Mouse (Mus musculus): Measurements from ENCODE around the gene Pla2g2f.

Gene Pla2g2f

DNA sequence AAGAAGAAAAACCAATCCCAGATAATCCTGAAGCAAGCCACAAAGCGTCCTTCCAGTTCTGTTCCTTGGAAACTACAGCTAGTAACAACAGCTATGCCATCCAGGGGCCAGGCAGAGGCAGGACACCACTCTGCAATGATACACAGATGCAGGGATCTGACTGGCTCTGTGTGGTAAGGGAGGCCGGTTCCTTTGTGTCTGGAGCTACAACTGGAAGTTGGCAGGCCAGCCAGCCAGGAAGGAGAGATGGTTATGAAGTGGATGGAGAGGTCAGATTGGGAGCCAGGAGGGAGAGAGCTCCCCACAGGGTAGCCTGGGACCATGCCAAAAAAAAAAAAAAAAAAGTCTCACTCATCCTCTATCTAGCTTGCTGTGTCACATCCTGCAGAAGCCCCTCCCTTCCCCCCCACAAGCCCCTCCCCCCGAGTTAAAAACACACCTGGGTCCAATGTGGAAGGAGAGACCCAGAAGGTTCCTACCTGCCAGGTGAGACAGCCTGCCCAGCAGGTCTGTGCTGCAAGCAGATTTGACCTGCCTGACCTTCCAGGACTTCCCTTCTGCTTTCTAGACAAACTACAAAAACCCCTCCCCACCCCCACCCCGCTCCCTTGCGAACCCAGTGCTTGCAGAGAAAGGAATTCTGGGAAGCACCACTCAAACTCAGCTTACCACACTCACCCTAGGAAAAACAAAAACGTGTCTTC, 39.2 kb upstream of the Pla2g2f start:
- Histone ChIP-seq H3K27me3 (ENCODE audit: insufficient read depth, low read length) (no peaks in the 10 kb centered on the region), H3K9me3 (ENCODE audit: low read length) (peaks cover 22% of the 10 kb centered on the region), H3K36me3 (ENCODE audit: insufficient read depth, low read length) (peaks cover under 1% of the 10 kb centered on the region; the same call in 1 of the 2 replicates), H3K4me3 (replicated peaks; ENCODE audit: low read length) (no peak overlapping the region), H3K4me1 (replicated peaks; ENCODE audit: low read depth, low read length) (peaks cover 74% of the 10 kb centered on the region)
- TF ChIP-seq CTCF (conservative IDR thresholded peaks at IDR 0.05; ENCODE audit: low read length) (no peak), NANOG (IDR thresholded peaks at IDR 0.05; ENCODE audit: borderline replicate concordance, low read length) (no peak), POU5F1 (IDR thresholded peaks at IDR 0.05; ENCODE audit: borderline replicate concordance, low read length) (no peak)

DNA sequence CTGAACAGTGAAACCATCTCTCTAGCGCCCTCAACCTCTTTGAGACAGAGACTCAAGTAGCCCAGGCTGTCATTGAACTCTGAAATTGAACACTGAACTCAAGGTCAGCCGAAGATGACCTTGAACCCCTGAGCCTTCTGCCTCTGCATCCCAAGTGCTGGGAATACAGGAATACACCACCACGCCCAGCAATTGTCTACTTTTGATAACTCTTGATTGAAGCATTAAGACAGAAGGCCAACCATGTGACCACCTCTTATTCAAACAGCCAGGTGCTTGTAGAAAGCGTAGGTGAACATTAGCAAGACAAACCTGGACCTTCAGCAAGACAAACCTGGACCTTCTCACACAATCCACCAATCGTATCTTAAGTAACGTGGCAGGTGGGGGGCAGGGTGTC, 36.9 kb upstream of the Pla2g2f start:
- H3K4me3 ChIP-seq (replicated peaks; ENCODE audit: low read length) = no peak overlapping the region
- H3K4me1 ChIP-seq (replicated peaks; ENCODE audit: low read depth, low read length) = peaks cover 63% of the 10 kb centered on the region
- peaks cover 22% of the 10 kb centered on the region for H3K9me3 ChIP-seq (ENCODE audit: low read length)
- H3K36me3 ChIP-seq (ENCODE audit: insufficient read depth, low read length) = no peaks in the 10 kb centered on the region
- no peak for TF ChIP-seq POU5F1 (IDR thresholded peaks at IDR 0.05; ENCODE audit: borderline replicate concordance, low read length)
- peak; percentile 94 for TF ChIP-seq NANOG (IDR thresholded peaks at IDR 0.05; ENCODE audit: borderline replicate concordance, low read length)
- H3K27me3 ChIP-seq (ENCODE audit: insufficient read depth, low read length) = 0 out of 2 replicates have a peak, but pooled peaks cover 3% of the 10 kb centered on the region

DNA sequence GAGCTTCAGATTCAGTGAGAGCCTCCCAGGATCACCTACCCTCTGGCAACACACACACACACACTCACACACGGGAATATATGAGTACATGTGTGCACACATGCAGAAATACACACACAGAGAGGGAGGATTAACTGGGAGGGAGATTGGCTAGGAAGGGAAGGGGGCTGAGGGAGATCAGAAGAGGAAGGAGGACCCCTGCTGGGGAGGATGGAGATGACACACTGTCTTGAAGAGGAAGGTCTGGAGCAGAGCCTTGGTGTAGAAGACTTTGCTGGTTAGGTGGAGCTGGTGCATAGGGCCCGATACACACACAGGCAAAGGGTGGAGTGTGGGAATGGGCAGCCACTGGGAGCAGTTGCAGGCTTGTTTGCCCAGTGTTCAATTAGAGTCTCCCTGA, 35.9 kb upstream of the Pla2g2f start:
- no peak; the same call in 1 of the 2 replicates for TF ChIP-seq CTCF (conservative IDR thresholded peaks at IDR 0.05; ENCODE audit: low read length)
- no peak for TF ChIP-seq POU5F1 (IDR thresholded peaks at IDR 0.05; ENCODE audit: borderline replicate concordance, low read length)
- no peak for TF ChIP-seq NANOG (IDR thresholded peaks at IDR 0.05; ENCODE audit: borderline replicate concordance, low read length)
- peaks cover 5% of the 10 kb centered on the region; the same call in 1 of the 2 replicates for H3K27me3 ChIP-seq (ENCODE audit: insufficient read depth, low read length)
- peaks cover 22% of the 10 kb centered on the region for H3K9me3 ChIP-seq (ENCODE audit: low read length)
- no peaks in the 10 kb centered on the region for H3K36me3 ChIP-seq (ENCODE audit: insufficient read depth, low read length)
- peaks cover 59% of the 10 kb centered on the region for H3K4me1 ChIP-seq (replicated peaks; ENCODE audit: low read depth, low read length)
- no peak overlapping the region for H3K4me3 ChIP-seq (replicated peaks; ENCODE audit: low read length)

DNA sequence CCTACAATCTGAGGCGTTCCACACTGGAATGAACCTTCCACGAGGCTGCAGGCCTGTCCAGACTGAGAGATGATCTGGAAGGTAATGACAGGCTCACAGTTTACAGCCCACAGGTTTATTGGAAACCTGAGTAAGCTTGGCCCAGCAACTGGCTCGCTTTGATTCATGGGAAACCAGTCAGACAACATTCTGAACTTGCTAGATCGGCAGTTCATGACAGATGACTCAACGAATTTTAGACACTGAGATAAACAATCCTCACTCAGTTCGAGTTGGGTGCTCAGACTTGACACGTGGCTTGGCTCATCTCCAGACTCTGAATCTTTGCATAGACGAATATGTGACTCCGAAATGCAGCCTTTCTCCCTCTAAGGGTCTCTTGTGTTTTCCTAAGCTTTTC, 35.2 kb upstream of the Pla2g2f start:
- H3K4me1 ChIP-seq (replicated peaks; ENCODE audit: low read depth, low read length) = peaks cover 53% of the 10 kb centered on the region
- peaks cover 22% of the 10 kb centered on the region for H3K9me3 ChIP-seq (ENCODE audit: low read length)
- TF ChIP-seq POU5F1 (IDR thresholded peaks at IDR 0.05; ENCODE audit: borderline replicate concordance, low read length) = no peak
- no peak for TF ChIP-seq CTCF (conservative IDR thresholded peaks at IDR 0.05; ENCODE audit: low read length)
- TF ChIP-seq NANOG (IDR thresholded peaks at IDR 0.05; ENCODE audit: borderline replicate concordance, low read length) = no peak
- peaks cover 11% of the 10 kb centered on the region; the same call in 1 of the 2 replicates for H3K27me3 ChIP-seq (ENCODE audit: insufficient read depth, low read length)
- H3K4me3 ChIP-seq (replicated peaks; ENCODE audit: low read length) = no peak overlapping the region
- no peaks in the 10 kb centered on the region for H3K36me3 ChIP-seq (ENCODE audit: insufficient read depth, low read length)

DNA sequence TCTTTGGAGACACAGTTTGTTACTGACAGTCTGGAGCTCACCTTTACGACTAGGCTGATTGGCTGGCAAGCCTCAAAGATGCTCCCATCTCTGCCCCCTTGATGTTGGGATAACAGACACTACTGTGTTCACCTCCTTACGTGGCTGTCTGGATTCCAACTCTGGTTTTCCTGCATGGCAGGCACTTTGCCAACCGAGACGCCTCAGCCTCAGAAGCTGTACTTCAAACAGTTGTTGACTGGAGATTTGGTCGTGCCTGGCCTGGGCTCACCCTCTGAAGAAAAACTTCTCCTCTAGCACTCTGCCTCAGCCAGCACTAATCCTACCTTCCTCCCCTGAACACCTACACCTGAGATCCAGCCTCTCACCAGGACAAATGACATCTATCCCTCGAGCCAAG, 34.0 kb upstream of the Pla2g2f start:
- Histone ChIP-seq H3K9me3 (ENCODE audit: low read length) (peaks cover 22% of the 10 kb centered on the region), H3K4me1 (replicated peaks; ENCODE audit: low read depth, low read length) (peaks cover 42% of the 10 kb centered on the region), H3K4me3 (replicated peaks; ENCODE audit: low read length) (no peak overlapping the region), H3K36me3 (ENCODE audit: insufficient read depth, low read length) (no peaks in the 10 kb centered on the region), H3K27me3 (ENCODE audit: insufficient read depth, low read length) (peaks cover 11% of the 10 kb centered on the region; the same call in 1 of the 2 replicates)
- TF ChIP-seq NANOG (IDR thresholded peaks at IDR 0.05; ENCODE audit: borderline replicate concordance, low read length) = no peak

DNA sequence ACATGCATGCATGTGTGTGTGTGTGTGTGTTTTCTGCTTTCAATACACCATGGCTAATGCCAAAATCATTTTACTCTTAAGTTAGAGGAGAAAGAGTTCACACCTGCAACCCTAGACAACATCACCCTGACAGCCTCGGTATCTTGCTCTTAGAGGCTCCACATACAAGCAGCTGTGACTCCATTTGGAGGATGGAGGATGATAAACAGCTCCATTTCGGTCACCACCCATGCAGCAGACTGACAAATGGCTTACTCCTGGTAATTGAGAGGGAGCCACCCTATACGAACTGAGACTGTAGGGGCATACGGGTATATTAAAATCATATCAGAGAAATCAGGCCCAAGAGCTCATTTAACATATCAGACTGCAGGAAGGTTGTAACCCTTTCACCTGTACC, 31.0 kb upstream of the Pla2g2f start:
- TF ChIP-seq CTCF (conservative IDR thresholded peaks at IDR 0.05; ENCODE audit: low read length) = no peak
- TF ChIP-seq NANOG (IDR thresholded peaks at IDR 0.05; ENCODE audit: borderline replicate concordance, low read length) = no peak
- no peak for TF ChIP-seq POU5F1 (IDR thresholded peaks at IDR 0.05; ENCODE audit: borderline replicate concordance, low read length)
- no peak overlapping the region for H3K4me3 ChIP-seq (replicated peaks; ENCODE audit: low read length)
- H3K4me1 ChIP-seq (replicated peaks; ENCODE audit: low read depth, low read length) = peaks cover 26% of the 10 kb centered on the region
- no peaks in the 10 kb centered on the region for H3K9me3 ChIP-seq (ENCODE audit: low read length)
- peaks cover 11% of the 10 kb centered on the region; the same call in 1 of the 2 replicates for H3K27me3 ChIP-seq (ENCODE audit: insufficient read depth, low read length)
- no peaks in the 10 kb centered on the region for H3K36me3 ChIP-seq (ENCODE audit: insufficient read depth, low read length)

DNA sequence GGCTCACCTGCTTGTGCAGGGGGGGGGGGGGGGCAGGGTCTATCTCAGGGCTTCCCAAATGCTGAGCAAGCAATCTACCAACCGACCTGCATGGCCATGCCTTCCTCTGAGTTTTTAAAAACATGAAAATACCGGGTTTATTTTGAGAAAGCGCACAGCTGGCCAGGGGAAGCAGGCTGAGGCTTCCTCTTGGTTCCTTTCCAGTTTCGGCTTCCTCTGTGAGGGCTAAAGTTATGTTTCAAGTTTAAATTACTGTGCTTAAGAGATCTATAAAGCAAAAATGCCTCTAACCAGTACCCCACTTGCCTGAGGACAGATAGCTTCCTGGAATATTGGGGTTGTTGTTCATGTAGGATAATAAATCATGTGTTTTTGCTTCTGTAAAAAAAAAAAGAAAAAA, 28.7 kb upstream of the Pla2g2f start:
- H3K27me3 ChIP-seq (ENCODE audit: insufficient read depth, low read length) = peaks cover 11% of the 10 kb centered on the region; the same call in 1 of the 2 replicates
- H3K4me1 ChIP-seq (replicated peaks; ENCODE audit: low read depth, low read length) = peaks cover 19% of the 10 kb centered on the region
- no peaks in the 10 kb centered on the region for H3K36me3 ChIP-seq (ENCODE audit: insufficient read depth, low read length)
- H3K9me3 ChIP-seq (ENCODE audit: low read length) = no peaks in the 10 kb centered on the region
- TF ChIP-seq POU5F1 (IDR thresholded peaks at IDR 0.05; ENCODE audit: borderline replicate concordance, low read length) = no peak
- TF ChIP-seq CTCF (conservative IDR thresholded peaks at IDR 0.05; ENCODE audit: low read length) = no peak
- no peak for TF ChIP-seq NANOG (IDR thresholded peaks at IDR 0.05; ENCODE audit: borderline replicate concordance, low read length)
- no peak overlapping the region for H3K4me3 ChIP-seq (replicated peaks; ENCODE audit: low read length)

DNA sequence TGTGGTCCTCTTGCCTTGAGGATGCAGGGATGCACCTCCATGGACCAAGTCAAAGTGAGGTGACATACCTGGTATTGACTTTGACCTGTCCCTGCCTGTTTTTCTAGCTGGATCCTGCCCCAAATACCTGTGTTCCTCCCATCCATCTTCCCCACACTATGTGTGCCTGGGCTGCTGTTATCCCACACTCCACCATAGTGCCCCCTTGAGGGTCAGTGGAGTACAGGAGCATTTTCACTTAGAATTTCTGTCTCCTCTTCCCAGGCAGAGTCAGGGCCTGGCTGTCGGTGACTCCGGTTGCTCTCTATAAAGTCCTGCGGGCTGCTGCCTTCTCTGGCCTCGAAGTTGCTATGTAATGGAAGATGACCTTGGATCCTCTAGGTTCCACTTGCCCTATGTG, 28.3 kb upstream of the Pla2g2f start:
- no peaks in the 10 kb centered on the region for H3K9me3 ChIP-seq (ENCODE audit: low read length)
- peaks cover 11% of the 10 kb centered on the region; the same call in 1 of the 2 replicates for H3K27me3 ChIP-seq (ENCODE audit: insufficient read depth, low read length)
- H3K4me1 ChIP-seq (replicated peaks; ENCODE audit: low read depth, low read length) = peaks cover 16% of the 10 kb centered on the region
- H3K4me3 ChIP-seq (replicated peaks; ENCODE audit: low read length) = no peak overlapping the region
- H3K36me3 ChIP-seq (ENCODE audit: insufficient read depth, low read length) = no peaks in the 10 kb centered on the region
- TF ChIP-seq CTCF (conservative IDR thresholded peaks at IDR 0.05; ENCODE audit: low read length) (peak; percentile 44), POU5F1 (IDR thresholded peaks at IDR 0.05; ENCODE audit: borderline replicate concordance, low read length) (no peak), NANOG (IDR thresholded peaks at IDR 0.05; ENCODE audit: borderline replicate concordance, low read length) (no peak)

DNA sequence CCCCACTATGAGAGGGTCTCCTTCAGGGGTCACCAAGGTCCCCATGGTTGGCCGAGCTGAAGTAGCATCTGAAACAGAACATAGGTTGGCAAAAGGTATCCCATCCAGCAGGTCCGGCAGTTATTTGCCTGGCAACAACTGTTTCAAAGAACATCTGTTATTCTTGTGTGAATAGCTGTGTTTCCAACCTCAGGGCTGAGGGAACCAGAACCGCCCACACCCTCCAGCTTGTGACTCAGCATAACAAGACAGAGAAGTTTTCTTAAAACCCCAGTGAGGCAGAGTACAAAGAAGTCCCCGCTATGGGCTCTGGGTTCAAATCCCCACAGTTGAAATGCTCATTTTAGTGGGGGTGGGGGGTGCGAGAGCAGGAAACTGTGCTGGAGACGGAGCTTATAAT, 24.7 kb upstream of the Pla2g2f start:
- H3K27me3 ChIP-seq (ENCODE audit: insufficient read depth, low read length) = peaks cover 32% of the 10 kb centered on the region
- TF ChIP-seq POU5F1 (IDR thresholded peaks at IDR 0.05; ENCODE audit: borderline replicate concordance, low read length) (no peak), CTCF (conservative IDR thresholded peaks at IDR 0.05; ENCODE audit: low read length) (no peak), NANOG (IDR thresholded peaks at IDR 0.05; ENCODE audit: borderline replicate concordance, low read length) (no peak)
- H3K36me3 ChIP-seq (ENCODE audit: insufficient read depth, low read length) = no peaks in the 10 kb centered on the region
- no peaks in the 10 kb centered on the region for H3K9me3 ChIP-seq (ENCODE audit: low read length)
- H3K4me3 ChIP-seq (replicated peaks; ENCODE audit: low read length) = no peak overlapping the region
- peaks cover 39% of the 10 kb centered on the region for H3K4me1 ChIP-seq (replicated peaks; ENCODE audit: low read depth, low read length)

All from E14TG2a.4 (cell line).